Mouse (Mus musculus) left cerebral cortex, postnatal 36 days (tissue): ENCODE measurements around the gene H2-Ob. TPM values are rescaled to one million over a fixed set of nuclear protein-coding genes. Genes with fewer than 3 reads are reported as not detected.

Experiments
- DNase-seq, 2 experiments: peaks; one replicate each; pipeline ENCODE4 v3.0.0; 2021 to 2022; ENCODE audit warnings: low spot score in 2 of 2, mixed read lengths in 1 of 2
- intact Hi-C: fragments of 180-260 bp; cut with DNase I; formaldehyde crosslinking; loops from one replicate; pipeline ENCODE4 v1.15.1; 2025
- total RNA-seq, 2 experiments: library from RNA; stranded (reverse); gene quantifications; 2 replicates each; pipeline ENCODE4 v1.2.3; 2021

Gene H2-Ob
- total RNA-seq, 2 experiments from 2014 or later, result not detected

DNA sequence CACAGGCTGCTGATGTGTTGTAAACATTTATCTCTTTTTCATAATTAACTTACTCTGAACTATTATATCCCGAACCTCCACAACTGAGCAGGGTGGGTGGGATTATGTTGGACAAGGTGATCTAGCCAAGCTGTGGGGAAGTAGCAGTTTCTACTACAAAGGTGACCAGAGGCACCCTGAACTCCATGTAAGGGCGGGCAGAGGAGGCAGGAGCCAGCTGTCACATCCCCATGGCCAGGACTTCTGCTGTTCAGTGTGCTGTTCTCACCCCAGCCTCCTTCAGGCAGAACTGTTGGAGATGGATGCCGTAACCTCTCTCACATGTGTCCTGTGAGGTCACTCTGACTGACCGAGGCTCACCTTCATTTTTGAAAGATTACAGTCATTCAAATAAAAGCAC lies 31.1 kb downstream of the H2-Ob start:
- DNase-seq, result no peak
- intact Hi-C loops, result no loop called here

- intact Hi-C loops, result no loop called here
- no peak for DNase-seq
These were observed 31.5 kb downstream of the H2-Ob start for GRCm38 (mm10) chr17:34270230-34270629.

DNA sequence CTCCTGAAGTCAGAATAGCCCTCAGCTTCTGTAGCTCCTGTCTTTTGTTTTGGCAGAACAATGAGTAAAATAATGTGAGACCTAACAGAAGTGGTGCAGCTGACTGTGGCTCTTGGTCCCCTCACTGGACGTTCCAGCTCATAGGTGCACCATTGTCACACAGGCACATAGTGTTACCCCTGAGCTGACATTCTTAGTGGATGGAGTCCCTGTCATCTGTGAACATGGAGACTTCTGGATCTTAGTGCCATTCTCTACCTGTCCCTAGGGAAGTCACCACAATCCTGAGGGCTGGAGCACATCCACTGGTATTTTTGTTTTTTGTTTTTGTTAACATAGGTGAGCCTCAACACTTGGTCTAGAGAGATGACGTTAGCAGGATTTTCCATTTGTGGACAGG lies 32.2 kb downstream of the H2-Ob start:
- no peak for DNase-seq
- intact Hi-C loops, result no loop called here

DNA sequence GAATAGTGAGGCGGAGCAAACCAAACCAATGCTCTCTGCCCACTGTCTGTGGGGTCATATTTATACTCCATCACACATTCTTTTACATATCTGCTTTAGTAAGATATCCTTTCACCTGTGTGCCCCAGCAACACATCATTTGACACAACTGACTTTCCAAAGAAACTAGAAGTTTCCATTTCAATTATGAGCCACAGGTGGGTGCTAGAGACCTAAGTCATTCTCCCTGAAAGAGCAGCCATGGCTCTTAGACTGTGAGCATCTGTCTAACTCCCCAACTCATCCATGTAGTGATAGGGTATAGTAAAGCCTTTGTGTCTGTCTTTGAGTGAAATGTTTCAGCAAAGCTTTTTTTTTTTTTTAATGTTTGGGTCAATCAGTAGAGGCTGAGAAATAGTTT lies 33.4 kb downstream of the H2-Ob start:
- intact Hi-C loops, result no loop called here
- DNase-seq, result no peak

DNA sequence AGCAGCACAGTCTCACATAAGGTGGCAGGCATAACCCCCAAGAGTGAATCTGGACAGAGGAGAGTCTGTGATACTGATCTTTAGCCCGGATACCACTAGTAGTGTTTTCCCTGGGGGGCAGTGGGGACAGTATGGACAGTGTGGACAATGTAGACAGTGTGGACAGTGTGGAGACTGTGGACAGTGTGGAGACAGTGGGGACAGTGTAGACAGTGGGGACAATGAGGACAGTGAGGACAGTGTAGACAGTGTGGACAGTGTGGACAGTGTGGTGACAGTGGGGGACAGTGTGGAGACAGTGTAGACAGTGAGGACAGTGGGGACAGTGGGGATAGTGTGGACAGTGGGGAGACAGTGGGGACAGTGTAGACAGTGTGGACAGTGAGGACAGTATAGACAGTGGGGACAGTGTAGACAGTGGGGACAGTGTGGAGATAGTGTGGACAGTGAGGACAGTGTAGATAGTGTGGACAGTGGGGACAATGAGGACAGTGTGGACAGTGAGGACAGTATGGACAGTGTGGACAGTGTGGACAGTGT lies 41.9 kb downstream of the H2-Ob start:
- intact Hi-C loops, result no loop called here
- no peak for DNase-seq

GRCm38 (mm10) chr17:34281836-34282235 lies 43.1 kb downstream of the H2-Ob start:
- DNase-seq, result no peak
- intact Hi-C loops, result no loop called here

DNA sequence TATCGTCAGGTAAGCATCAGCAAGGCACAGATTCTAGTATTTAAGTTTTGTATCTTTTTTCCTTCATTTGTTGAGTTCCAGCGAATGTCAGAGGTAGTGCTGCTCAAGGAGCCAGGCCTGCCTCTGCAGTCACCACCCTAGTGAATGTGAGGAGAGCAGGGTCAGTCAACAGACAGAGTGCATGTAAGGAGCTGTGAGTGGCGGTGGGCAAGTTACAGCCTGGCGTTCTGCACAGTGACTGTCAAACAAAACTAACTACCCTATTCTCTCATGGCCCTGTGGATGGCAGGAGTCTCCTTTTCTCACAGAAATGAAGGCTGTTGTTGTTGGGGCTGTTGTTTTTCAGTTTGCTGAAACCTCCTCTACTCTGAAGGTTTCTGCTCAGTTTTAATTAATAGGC lies 46.7 kb downstream of the H2-Ob start:
- no peak for DNase-seq
- intact Hi-C loops, result no loop called here

GRCm38 (mm10) chr17:34285848-34286247 lies 47.1 kb downstream of the H2-Ob start:
- no peak for DNase-seq
- intact Hi-C loops, result no loop called here

DNA sequence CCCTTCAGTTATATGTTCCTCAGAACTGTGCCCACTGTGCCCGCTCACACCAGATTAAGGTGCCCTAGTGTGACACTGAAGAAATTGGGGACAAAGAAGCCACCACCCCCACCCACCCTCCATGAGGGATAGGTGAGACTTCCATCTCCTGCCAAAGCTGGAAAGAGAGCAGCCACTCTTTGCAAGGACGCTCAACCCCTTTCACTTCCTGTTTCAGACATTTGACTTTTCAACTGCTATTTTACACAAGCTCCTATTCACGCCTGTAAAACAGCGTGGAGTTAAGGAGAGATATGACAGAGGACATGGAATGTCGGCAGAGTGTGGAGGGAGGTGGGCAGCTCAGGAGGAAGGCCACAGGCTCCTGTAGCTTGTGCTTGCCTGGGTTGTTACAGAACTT lies 47.8 kb downstream of the H2-Ob start:
- no peak for DNase-seq
- intact Hi-C loops, result no loop called here

DNA sequence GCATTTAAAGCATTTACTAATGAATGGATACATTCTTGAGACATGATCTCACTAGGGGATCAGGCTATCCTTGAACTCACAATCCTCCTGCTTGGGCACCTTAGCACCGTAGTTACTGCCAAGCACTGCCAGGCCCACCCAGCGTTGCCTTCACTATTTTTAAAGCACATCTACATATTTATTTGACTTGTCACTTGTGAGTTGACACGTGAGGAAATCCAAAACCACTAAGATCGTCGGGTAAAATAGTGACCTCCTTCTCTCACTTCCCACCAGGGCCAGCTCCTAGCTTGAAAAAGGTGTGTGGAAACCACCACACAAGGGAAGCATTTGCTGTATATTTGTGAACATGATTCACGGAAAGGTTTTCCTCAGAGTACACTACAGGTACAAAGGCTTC lies 48.3 kb downstream of the H2-Ob start:
- intact Hi-C loops, result no loop called here
- no peak for DNase-seq

- peak; percentile 68 to 73 for DNase-seq
These were observed 48.9 kb downstream of the H2-Ob start, which contains the start of gene H2-Aa for GRCm38 (mm10) chr17:34287648-34288047. H2-Aa (minus strand) TSS chr17:34287823.

DNA sequence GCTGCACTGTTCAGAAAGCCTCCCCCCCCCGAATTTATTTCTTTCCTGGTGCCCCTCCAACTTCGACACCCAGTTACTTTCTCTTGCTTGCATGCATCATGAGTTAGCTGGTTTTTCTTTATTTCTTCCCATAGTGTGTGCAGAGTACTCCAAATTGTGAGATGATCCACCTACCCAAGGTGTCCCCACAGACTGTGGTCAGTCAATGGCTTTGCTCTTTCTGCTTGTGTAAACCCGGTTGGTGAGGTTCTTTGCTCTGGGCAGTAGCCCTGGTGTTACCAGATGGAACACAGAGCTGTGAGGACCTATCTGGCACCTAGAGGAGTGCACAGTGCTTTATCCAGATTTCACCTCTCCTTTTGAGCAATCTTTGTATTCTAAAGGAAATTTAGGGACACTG lies 49.4 kb downstream of the H2-Ob start:
- intact Hi-C loops, result no loop called here
- DNase-seq, result no peak

More at GRCm38 (mm10) chr17:34287648-34288047, 48.9 kb downstream of the H2-Ob start, which contains the start of gene H2-Aa:
- intact Hi-C loops, result no loop called here

DNA sequence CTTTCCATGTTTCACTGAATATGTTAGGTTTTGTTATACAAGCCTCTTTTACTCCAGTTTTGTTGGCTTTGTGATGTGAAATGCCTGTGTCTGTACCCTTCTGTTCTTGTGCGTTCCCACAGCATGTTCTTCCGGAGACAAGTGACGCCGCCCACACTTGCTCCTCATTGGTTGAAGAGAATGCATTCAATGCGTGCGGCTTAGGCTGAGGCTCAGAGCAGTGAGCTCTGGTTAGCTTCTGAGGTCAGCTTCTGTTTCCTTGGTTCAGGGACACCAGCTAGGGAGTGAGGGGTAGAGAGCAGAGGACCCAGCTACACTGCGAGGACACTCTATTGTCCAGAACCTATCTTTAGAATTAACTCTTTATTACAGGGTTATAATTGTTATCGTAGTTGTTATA lies 52.9 kb downstream of the H2-Ob start:
- peak; percentile 54 to 69 for DNase-seq
- intact Hi-C loops, result no loop called here

GRCm38 (mm10) chr17:34292570-34292969 lies 53.9 kb downstream of the H2-Ob start:
- intact Hi-C loops, result no loop called here
- no peak for DNase-seq

DNA sequence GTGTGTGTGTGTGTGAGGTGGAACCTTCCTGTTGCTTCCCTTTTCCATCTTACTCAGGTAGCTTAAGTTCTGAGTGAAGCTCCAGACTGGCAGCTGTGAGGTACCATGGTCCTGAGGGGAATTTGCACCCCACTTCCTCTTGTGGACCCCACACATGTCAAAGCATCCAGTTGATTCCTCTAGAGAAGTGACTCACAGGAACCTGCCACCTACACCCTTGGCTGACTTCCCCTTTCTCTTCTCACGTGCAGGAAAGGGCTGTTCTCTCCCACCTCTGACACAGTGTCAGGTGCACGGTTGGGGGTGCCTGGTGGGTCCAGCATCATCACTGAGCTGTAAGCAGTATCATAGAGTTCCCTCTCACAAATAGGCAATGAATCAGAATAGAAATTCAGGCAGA lies 54.8 kb downstream of the H2-Ob start:
- DNase-seq, result no peak
- intact Hi-C loops, result no loop called here

DNA sequence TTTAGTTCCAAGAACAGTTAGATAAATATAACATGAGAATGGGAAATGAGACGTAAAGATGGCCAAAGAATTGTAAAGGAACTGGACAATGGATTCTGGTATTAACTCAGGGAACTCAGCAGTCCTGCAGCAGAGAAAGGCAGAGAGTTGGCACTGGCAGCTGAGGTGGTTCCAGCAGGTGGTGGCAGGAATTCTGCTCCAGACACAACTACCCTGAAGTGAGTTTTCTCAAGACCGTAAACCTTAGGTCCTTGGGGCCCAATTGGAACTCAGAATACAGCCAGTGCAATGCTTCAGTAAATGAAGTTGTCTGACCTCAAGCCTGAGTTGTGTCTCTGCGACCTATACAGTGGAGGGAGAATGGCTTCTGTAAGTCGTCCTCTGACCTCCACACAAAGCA lies 55.5 kb downstream of the H2-Ob start:
- DNase-seq, result no peak
- intact Hi-C loops, result no loop called here

- DNase-seq, result no peak
- intact Hi-C loops, result no loop called here
These were observed 56.6 kb downstream of the H2-Ob start for GRCm38 (mm10) chr17:34295307-34295706.

GRCm38 (mm10) chr17:34295891-34296794 lies 57.4 kb downstream of the H2-Ob start:
- DNase-seq, result peak in 1 of 2 experiments; percentile 22
- intact Hi-C loops, result no loop called here

DNA sequence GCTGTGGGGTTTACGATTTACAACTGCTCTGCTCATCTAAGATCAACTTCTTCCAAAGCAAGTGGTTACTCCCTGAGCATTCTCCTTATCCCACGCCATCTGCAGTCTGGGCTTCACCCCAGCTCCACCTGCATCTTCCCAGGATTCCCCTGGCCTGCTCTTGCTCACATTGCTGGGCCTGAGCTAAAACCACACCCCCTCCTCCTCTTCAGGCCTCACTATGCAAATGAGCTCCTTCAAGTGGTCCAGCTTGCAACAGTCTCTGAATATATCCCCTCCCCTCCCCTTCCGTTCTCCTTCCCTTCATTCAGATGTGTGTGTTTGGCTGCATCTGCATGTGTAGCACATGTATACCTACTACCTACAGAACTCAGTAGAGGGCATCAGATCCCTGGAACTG lies 60.7 kb downstream of the H2-Ob start:
- intact Hi-C loops, result no loop called here
- DNase-seq, result no peak

GRCm38 (mm10) chr17:34300071-34300470 lies 61.4 kb downstream of the H2-Ob start:
- DNase-seq, result no peak
- intact Hi-C loops, result no loop called here
